Mouse (Mus musculus) limb, embryonic 15.5 days (tissue): Measurements from ENCODE around the gene Atp5g3. TPM values are rescaled to one million over a fixed set of nuclear protein-coding genes. Genes with fewer than 3 reads are reported as not detected.

Experiments used
- ATAC-seq: fragments of 200-750 bp; cut with Nextera tagmentation; 2 replicates; pipeline ENCODE4 v1.8.0; 2017; ENCODE audit warnings: low read depth, moderate TSS enrichment; ENCODE audit not compliant: insufficient number of reproducible peaks, low FRiP score, low TSS enrichment
- H3K27ac ChIP-seq: fragments of 300-500 bp; sonication (generic); 2 replicates; pipeline ENCODE4 v1.5.1; 2015; ENCODE audit warnings: moderate library complexity, mild to moderate bottlenecking, inconsistent platforms
- H3K27me3 ChIP-seq: fragments of 300-500 bp; sonication (generic); 2 replicates; pipeline ENCODE4 v1.6.1; 2015; ENCODE audit warnings: inconsistent platforms
- H3K36me3 ChIP-seq: fragments of 300-500 bp; sonication (generic); 2 replicates; pipeline ENCODE4 v1.6.1; 2015; ENCODE audit warnings: inconsistent platforms
- H3K4me1 ChIP-seq: fragments of 300-500 bp; sonication (generic); 2 replicates; pipeline ENCODE4 v1.6.1; 2015; ENCODE audit warnings: inconsistent platforms
- H3K4me2 ChIP-seq: fragments of 300-500 bp; sonication (generic); 2 replicates; pipeline ENCODE4 v1.6.1; 2015; ENCODE audit warnings: mild to moderate bottlenecking, inconsistent platforms
- H3K4me3 ChIP-seq: fragments of 300-500 bp; sonication (generic); 2 replicates; pipeline ENCODE4 v1.5.1; 2015; ENCODE audit warnings: mild to moderate bottlenecking, inconsistent platforms
- H3K9ac ChIP-seq: fragments of 300-500 bp; sonication (generic); 2 replicates; pipeline ENCODE4 v1.6.1; 2015; ENCODE audit warnings: inconsistent platforms
- H3K9me3 ChIP-seq: fragments of 300-500 bp; sonication (generic); 2 replicates; pipeline ENCODE4 v1.6.1; 2016; ENCODE audit warnings: inconsistent platforms
- WGBS: fragments of 180-500 bp; shearing (Covaris S2); methylation state at CpG from one replicate; pipeline ENCODE4 v1.1.7; 2015; 5-methylcytosine and 5-hydroxymethylcytosine counted together
- polyA plus RNA-seq: library from polyadenylated mRNA; unstranded; fragments of >200 nt; fragmentation: Nextera tagmentation; extraction: Ambion mirVana; gene quantifications from 2 replicates; pipeline ENCODE4 v1.2.1, GENCODE M21; 2015

Atp5g3 gene
- 804 and 950 TPM in 2 replicates for polyA plus RNA-seq

DNA sequence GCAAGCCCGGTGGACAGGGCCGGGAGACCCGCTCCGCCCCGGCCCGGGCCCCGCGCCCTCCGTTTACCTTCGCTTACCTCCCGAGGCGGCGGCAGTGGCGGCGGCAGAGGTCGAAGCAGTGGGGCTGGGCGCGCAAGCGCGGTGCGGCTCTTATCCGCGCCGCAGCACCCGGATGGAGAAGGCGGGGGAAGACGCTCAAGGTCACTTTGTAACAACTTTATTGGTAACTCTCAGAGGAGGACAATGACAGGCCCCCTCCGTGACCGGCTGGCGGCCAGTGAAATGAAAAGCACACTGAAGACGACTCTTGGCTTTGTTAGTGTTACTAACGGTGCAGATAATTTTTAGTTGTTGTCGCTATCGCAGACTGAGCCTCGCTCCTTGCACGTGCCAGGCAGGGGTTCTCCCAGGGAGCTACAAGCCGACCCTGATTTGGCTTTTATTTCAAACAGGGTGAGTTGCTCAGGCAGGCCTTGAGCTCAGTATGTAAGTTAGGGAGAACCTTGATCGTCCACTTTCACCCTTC, at the start of gene Atp5g3:
Gene Atp5g3 (minus strand): TSS at position 152 of the 526 bp plus-strand sequence.
- Histone ChIP-seq H3K4me2 (peak within 1 kb of the TSS; percentile 64), H3K27ac (peak within 1 kb of the TSS; percentile 88), H3K4me1 (peaks cover 8% of the 10 kb centered on the region), H3K27me3 (no peaks in the 10 kb centered on the region), H3K36me3 (peaks cover 28% of the 10 kb centered on the region), H3K4me3 (peak within 1 kb of the TSS; percentile 81), H3K9ac (peak within 1 kb of the TSS; percentile 97), H3K9me3 (no peaks in the 10 kb centered on the region)
- ATAC-seq = peak; percentile 94
- under 1% methylated on average over 38 of the region's 38 CpGs for WGBS

DNA sequence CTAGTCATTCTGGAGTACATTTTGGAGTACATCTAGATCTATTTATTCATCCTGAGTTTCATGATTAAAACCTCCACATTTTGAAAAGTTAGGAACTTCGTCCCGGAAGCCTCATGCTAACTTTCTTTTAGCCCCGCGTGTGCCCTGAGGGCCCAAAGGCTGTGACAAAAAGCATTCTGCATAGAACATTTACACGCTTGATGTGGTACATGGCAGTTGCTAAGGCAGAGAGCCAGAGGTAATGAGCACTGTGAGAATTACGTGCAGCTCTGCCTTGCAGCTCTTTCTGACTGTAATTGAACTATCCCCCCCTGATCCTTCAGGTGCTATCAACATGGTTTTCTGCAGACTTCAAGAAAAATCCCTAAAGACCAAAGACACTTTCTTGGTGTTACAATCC, 47.2 kb upstream of the Atp5g3 start:
- ATAC-seq = no peak
- no peak overlapping the region for H3K27ac ChIP-seq
- 63% methylated on average over 6 of the region's 6 CpGs for WGBS
- no peak overlapping the region for H3K4me3 ChIP-seq
- H3K27me3 ChIP-seq = no peaks in the 10 kb centered on the region
- H3K9ac ChIP-seq = no peak overlapping the region
- H3K9me3 ChIP-seq = no peaks in the 10 kb centered on the region
- no peak overlapping the region for H3K4me2 ChIP-seq
- 0 out of 2 replicates have a peak, but pooled peaks cover 3% of the 10 kb centered on the region for H3K4me1 ChIP-seq
- H3K36me3 ChIP-seq = no peaks in the 10 kb centered on the region

DNA sequence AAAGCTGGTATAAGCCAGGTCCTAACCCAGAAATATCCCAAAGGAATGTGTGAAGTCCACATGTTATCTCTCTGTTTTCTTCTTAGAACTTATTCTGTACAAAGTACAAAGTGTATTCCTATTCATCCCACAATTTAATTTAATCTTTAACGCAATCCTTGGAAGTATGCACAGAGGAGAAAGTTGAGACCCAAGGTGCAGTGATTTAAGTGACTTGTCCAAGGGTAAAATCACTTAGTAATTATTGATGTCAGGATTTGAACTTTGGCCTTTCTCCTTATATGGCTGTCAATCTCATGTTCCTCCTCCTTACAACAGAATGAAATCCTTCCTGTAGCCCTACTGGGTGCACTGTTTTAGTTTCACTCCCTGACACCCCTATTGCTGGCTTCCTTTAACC, 42.5 kb upstream of the Atp5g3 start:
- no peak overlapping the region for H3K4me3 ChIP-seq
- no peaks in the 10 kb centered on the region for H3K36me3 ChIP-seq
- H3K4me1 ChIP-seq = peaks cover 10% of the 10 kb centered on the region; the same call in 1 of the 2 replicates
- H3K4me2 ChIP-seq = no peak overlapping the region
- no peaks in the 10 kb centered on the region for H3K27me3 ChIP-seq
- no peaks in the 10 kb centered on the region for H3K9me3 ChIP-seq
- H3K27ac ChIP-seq = no peak overlapping the region
- 62% methylated on average over 1 of the region's 1 CpGs for WGBS
- no peak for ATAC-seq
- no peak overlapping the region for H3K9ac ChIP-seq

DNA sequence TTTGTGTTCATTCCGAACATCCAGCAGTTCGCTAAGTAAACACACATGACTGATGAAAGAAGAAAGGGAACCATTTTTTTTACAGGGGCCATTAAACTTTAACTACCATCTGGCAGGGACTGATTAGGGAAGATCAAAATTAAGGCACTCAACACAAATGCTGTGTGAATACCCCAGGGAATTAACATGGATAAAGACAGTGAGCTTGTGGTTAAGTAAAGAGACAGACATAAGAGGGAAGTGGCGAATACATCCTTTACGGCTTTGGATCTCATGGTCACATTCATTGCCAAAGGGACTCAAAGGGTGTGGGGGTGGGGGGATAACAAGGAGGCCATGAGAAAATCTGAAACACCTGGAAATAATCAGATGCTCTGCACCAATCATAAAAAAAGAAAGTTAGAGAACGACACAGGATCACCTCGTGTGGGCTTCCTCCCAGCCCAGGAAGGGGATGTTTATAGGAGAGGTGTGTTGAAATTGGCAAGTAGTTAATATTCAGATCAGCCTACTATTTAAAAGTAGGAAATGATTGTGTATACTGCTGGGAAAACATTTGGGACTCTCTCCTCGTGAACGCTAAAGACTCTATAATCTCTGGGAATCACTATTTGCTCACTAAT, 41.6 kb upstream of the Atp5g3 start:
- no peak overlapping the region for H3K4me3 ChIP-seq
- H3K27me3 ChIP-seq = no peaks in the 10 kb centered on the region
- no peaks in the 10 kb centered on the region for H3K9me3 ChIP-seq
- H3K27ac ChIP-seq = no peak overlapping the region
- 0 out of 2 replicates have a peak, but pooled peaks have one; percentile 40 for ATAC-seq
- no peaks in the 10 kb centered on the region for H3K36me3 ChIP-seq
- WGBS = 20% methylated on average over 8 of the region's 8 CpGs
- H3K9ac ChIP-seq = no peak overlapping the region
- H3K4me2 ChIP-seq = peak overlapping the region; percentile 17; the same call in 1 of the 2 replicates
- H3K4me1 ChIP-seq = peaks cover 10% of the 10 kb centered on the region; the same call in 1 of the 2 replicates

DNA sequence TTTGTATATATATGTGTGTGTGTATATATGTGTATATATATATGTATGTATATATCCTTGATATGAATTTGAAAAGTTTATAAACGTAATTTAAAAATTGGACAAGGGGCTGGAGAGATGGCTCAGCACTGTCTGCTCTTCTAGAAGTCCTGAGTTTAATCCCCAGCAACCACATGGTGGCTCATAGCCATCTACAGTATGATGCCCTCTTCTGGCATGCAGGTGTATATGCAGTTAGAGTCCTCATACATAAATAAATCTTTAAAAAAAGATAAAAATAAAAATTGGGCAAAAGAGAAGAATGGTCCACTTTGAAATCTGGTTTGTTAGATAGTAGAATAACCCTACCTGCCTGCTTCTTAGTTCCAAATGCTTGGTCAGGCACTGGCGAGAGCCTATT, 36.2 kb upstream of the Atp5g3 start:
- Histone ChIP-seq H3K9me3 (no peaks in the 10 kb centered on the region), H3K4me1 (no peaks in the 10 kb centered on the region), H3K9ac (no peak overlapping the region), H3K27me3 (no peaks in the 10 kb centered on the region), H3K36me3 (no peaks in the 10 kb centered on the region), H3K27ac (no peak overlapping the region), H3K4me3 (no peak overlapping the region), H3K4me2 (no peak overlapping the region)
- ATAC-seq = no peak
- 89% methylated on average over 2 of the region's 2 CpGs for WGBS

DNA sequence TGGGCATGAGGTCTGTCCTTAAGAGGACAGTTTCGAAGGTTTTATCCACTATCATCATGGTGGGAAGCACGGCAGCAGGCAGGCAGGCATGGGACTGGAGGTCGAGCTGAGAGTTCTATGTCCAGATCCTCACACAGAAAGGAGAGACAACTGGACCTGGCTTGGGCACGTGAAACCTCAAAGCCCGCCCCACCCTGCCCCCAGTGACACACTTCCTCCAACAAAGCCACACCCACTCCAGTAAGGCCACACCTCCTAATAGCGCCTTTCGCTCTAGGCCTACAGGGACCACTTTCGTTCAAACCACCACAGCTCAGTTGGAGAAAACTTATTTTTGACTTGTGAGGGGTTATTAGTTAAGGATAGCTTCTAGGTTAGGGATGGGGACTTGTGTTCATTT, 32.6 kb upstream of the Atp5g3 start:
- no peak overlapping the region for H3K27ac ChIP-seq

DNA sequence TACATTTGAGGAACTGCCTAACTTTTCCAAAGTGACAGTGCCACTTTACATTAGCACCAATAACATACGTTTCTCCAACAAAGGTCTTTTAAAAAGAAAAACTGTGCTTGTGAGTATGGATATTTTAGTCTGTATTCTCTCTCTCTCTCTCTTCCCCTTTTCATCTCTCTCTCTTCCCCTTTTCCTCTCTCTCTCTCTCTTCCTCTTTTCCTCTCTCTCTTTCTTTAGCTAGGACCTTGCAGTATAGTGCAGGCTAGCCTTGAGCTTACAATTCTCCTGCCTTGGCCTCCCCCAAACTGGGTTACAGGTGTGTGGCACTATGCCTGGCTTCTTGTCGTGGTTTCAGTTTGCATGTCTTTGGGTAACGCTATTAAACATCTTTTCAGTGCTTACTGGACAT, 31.7 kb upstream of the Atp5g3 start:
- WGBS = 71% methylated on average over 3 of the region's 3 CpGs
- Histone ChIP-seq H3K4me2 (no peak overlapping the region), H3K9ac (no peak overlapping the region), H3K4me3 (no peak overlapping the region), H3K27me3 (no peaks in the 10 kb centered on the region), H3K27ac (no peak overlapping the region), H3K4me1 (no peaks in the 10 kb centered on the region), H3K36me3 (no peaks in the 10 kb centered on the region), H3K9me3 (no peaks in the 10 kb centered on the region)
- ATAC-seq = no peak

More for the DNA sequence above, 32.6 kb upstream of the Atp5g3 start:
- H3K9ac ChIP-seq = no peak overlapping the region
- H3K9me3 ChIP-seq = no peaks in the 10 kb centered on the region
- no peaks in the 10 kb centered on the region for H3K36me3 ChIP-seq
- WGBS = 90% methylated on average over 8 of the region's 8 CpGs
- no peaks in the 10 kb centered on the region for H3K4me1 ChIP-seq
- no peak overlapping the region for H3K4me3 ChIP-seq
- ATAC-seq = no peak
- H3K4me2 ChIP-seq = no peak overlapping the region
- no peaks in the 10 kb centered on the region for H3K27me3 ChIP-seq

DNA sequence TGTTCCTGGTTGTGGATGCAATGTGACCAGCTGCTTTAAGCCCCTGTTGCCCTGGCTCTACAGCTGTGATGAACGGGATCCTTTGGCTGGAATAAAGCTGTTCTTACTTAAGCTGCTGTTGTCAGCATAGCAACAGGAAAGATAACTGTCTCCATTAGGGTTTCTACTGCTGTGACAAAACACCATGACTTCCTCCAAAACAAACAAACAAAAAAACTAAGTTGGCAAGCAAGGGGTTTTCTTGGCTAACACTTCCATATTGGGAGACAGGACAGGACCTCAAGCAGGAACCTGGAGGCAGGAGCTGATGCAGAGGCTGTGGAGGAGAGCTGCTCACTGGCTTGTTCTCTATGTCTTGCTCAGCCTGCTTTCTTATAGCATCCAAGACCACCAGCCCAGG, 30.2 kb upstream of the Atp5g3 start:
- 46% methylated on average over 1 of the region's 1 CpGs for WGBS
- Histone ChIP-seq H3K27me3 (no peaks in the 10 kb centered on the region), H3K9ac (no peak overlapping the region), H3K4me3 (no peak overlapping the region), H3K27ac (no peak overlapping the region), H3K4me1 (no peaks in the 10 kb centered on the region), H3K4me2 (no peak overlapping the region), H3K36me3 (no peaks in the 10 kb centered on the region), H3K9me3 (no peaks in the 10 kb centered on the region)
- ATAC-seq = no peak

DNA sequence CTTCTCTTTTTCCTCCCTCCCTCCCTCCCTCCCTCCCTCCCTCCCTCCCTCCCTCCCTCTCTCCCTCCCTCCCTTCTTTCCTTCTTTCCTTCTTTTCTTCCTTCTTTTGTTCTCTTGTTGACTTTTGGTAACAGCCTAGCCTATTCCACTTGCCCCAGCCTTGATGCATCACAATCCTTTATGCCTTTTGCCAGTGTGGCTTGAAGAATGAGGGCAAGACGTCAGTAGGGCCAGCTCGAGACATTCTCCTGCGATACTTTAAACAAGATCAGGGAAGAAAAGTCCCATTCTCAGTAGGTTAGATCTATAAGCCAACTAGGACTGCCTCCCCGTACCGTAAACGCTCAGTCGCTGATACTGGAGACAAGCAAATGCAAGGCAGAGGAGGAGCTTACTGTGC, 29.3 kb upstream of the Atp5g3 start:
- 77% methylated on average over 7 of the region's 7 CpGs for WGBS
- H3K9ac ChIP-seq = no peak overlapping the region
- H3K4me3 ChIP-seq = no peak overlapping the region
- H3K4me1 ChIP-seq = no peaks in the 10 kb centered on the region
- H3K36me3 ChIP-seq = no peaks in the 10 kb centered on the region
- no peak for ATAC-seq
- no peaks in the 10 kb centered on the region for H3K9me3 ChIP-seq
- H3K27me3 ChIP-seq = no peaks in the 10 kb centered on the region
- H3K4me2 ChIP-seq = no peak overlapping the region
- no peak overlapping the region for H3K27ac ChIP-seq

DNA sequence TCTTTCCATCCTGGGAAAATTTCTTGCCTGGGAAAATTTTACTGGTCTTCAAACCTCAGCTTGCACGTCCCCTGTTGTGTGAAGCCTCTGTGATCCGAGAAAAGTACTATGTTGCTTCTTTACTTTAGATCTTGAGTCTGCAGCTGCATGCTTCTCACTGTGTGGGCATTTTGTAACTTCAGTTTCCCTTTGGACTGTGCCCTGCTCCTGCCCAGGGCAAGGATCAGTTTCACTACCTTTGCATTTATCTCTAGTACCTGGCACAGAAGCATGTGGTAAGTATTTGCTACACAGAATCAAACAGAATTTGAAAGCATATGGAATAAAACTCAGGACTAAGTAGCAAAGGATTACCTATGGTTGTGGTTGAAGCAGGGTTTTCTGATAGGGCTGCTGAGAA, 27.8 kb upstream of the Atp5g3 start:
- H3K4me3 ChIP-seq = no peak overlapping the region
- H3K9me3 ChIP-seq = no peaks in the 10 kb centered on the region
- 64% methylated on average over 2 of the region's 2 CpGs for WGBS
- H3K36me3 ChIP-seq = no peaks in the 10 kb centered on the region
- H3K4me1 ChIP-seq = no peaks in the 10 kb centered on the region
- H3K27me3 ChIP-seq = no peaks in the 10 kb centered on the region
- H3K9ac ChIP-seq = no peak overlapping the region
- ATAC-seq = no peak
- H3K4me2 ChIP-seq = no peak overlapping the region
- no peak overlapping the region for H3K27ac ChIP-seq

DNA sequence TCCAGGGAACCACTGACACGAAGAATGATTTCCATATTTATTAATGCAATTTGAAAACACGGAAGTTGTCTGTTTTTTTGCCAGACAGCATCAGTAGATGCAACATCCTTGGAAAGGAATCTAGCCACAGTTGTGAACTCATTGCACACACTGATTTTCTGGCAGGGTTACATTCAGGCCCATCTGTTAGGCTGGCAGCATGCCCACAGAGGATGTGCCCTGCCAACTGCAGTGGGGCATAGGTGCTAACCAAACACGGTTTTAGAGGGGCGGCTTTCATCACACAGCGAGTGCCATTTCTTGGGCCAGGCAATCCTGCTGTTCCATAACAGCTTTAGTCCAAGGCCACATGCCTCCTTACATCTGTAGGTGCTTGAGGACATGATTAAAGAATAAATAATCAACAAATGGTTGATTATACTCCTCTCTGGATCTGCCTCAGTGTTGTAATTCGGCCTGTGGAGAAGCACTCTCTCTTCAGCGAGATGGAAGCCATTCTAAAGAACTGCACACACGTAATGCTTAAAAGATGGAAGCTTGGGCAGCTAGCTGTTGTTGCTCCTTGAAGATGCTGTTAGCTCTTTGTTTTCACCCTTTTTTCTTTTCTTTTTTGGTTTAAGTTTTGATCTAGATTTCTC, 21.7 kb upstream of the Atp5g3 start:
- no peaks in the 10 kb centered on the region for H3K36me3 ChIP-seq
- no peaks in the 10 kb centered on the region for H3K9me3 ChIP-seq
- no peak overlapping the region for H3K4me3 ChIP-seq
- H3K27ac ChIP-seq = no peak overlapping the region
- 65% methylated on average over 8 of the region's 8 CpGs for WGBS
- no peak overlapping the region for H3K4me2 ChIP-seq
- no peak overlapping the region for H3K9ac ChIP-seq
- peaks cover 10% of the 10 kb centered on the region for H3K4me1 ChIP-seq
- H3K27me3 ChIP-seq = no peaks in the 10 kb centered on the region
- no peak for ATAC-seq

DNA sequence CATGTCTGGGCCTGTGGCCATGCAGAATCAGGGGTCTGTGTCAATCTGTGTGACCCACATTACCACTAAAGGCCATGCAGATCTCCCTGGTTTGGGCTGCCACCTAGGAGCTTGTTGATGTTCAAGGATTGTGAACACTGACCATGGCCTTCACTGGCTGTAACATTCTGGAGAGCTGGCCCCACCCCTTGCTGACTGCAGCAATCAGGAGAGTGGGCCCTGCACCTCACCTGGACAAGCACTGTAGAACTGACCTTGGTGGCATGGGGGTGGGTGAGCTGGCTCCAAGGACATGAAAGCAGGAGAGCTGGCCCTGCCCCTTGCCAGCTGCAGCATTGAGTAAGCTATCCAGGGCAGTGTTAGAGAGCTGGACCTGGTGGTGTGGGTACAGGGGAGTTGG, 16.6 kb upstream of the Atp5g3 start:
- Histone ChIP-seq H3K27me3 (no peaks in the 10 kb centered on the region), H3K9ac (no peak overlapping the region)

More for the DNA sequence above, 16.6 kb upstream of the Atp5g3 start:
- Histone ChIP-seq H3K4me3 (no peak overlapping the region), H3K27ac (no peak overlapping the region), H3K4me2 (no peak overlapping the region), H3K36me3 (no peaks in the 10 kb centered on the region), H3K9me3 (no peaks in the 10 kb centered on the region), H3K4me1 (peaks cover 10% of the 10 kb centered on the region)
- ATAC-seq = no peak
